Mouse (Mus musculus) midbrain, embryonic 16.5 days (tissue): ENCODE measurements at regions not wholly inside any gene's neighbourhood (a gene's known extent, or its start where the extent isn't known, plus 50 kb on each side); places are given as distances from the start of the nearest gene placed in this dataset.

Source experiments
- ATAC-seq: fragments of 200-750 bp; cut with Nextera tagmentation; 2 replicates; pipeline ENCODE4 v1.8.0; 2017; ENCODE audit warnings: moderate TSS enrichment
- H3K27ac ChIP-seq: fragments of 300-500 bp; sonication (generic); 2 replicates; pipeline ENCODE4 v1.5.1; 2014; ENCODE audit warnings: mild to moderate bottlenecking, low read length, mixed read lengths
- H3K27me3 ChIP-seq: fragments of 300-500 bp; sonication (generic); 2 replicates; pipeline ENCODE4 v1.6.1; 2014; ENCODE audit warnings: low read depth, low read length, mixed read lengths; ENCODE audit not compliant: control insufficient read depth, insufficient read depth
- H3K36me3 ChIP-seq: fragments of 300-500 bp; sonication (generic); 2 replicates; pipeline ENCODE4 v1.6.1; 2014; ENCODE audit warnings: mild to moderate bottlenecking, low read length, moderate library complexity, mixed read lengths; ENCODE audit not compliant: control insufficient read depth, insufficient read depth
- H3K4me1 ChIP-seq: fragments of 300-500 bp; sonication (generic); 2 replicates; pipeline ENCODE4 v1.6.1; 2014; ENCODE audit warnings: mild to moderate bottlenecking, low read length, mixed read lengths; ENCODE audit not compliant: control insufficient read depth, insufficient read depth
- H3K4me2 ChIP-seq: fragments of 300-500 bp; sonication (generic); 2 replicates; pipeline ENCODE4 v1.6.1; 2014; ENCODE audit warnings: mild to moderate bottlenecking, low read length, mixed read lengths
- H3K4me3 ChIP-seq: fragments of 300-500 bp; sonication (generic); 2 replicates; pipeline ENCODE4 v1.5.1; 2014; ENCODE audit warnings: low read depth, mild to moderate bottlenecking, low read length, moderate library complexity, mixed read lengths
- H3K9ac ChIP-seq: fragments of 300-500 bp; sonication (generic); 2 replicates; pipeline ENCODE4 v1.6.1; 2014; ENCODE audit warnings: low read depth, low read length, mixed read lengths
- H3K9me3 ChIP-seq: fragments of 300-500 bp; sonication (generic); replicated peaks from 2 replicates; pipeline ENCODE4 v1.6.1; 2014; ENCODE audit warnings: mild to moderate bottlenecking, low read length, mixed read lengths; ENCODE audit not compliant: control insufficient read depth, poor library complexity, severe bottlenecking
- WGBS: fragments of 180-500 bp; shearing (Covaris S2); extraction: QIAGEN DNeasy Blood & Tissue Kit; methylation state at CpG from one replicate; pipeline ENCODE4 v1.1.7; 2014; 5-methylcytosine and 5-hydroxymethylcytosine counted together

DNA sequence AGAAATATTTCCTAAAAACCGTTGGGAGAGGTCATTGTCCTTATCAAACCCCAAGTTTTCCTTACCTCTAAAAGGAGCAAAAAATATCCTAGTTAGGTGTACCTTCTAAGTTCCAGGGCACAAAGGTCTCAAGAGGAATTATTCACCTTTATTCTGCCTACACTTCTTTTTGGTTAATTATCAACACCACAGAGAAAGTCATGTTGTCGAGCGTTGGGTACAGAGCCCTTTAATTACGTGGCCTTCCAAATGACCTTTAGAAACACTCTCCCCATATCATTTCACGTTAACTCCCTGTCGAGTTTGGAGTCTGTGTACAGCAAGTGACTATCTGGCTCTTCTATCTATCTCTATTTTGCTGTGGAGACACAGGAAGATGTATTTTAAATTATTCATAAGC is 90.7 kb upstream of the Gm765 start:
- WGBS: 71% methylated on average over 6 of the region's 6 CpGs

DNA sequence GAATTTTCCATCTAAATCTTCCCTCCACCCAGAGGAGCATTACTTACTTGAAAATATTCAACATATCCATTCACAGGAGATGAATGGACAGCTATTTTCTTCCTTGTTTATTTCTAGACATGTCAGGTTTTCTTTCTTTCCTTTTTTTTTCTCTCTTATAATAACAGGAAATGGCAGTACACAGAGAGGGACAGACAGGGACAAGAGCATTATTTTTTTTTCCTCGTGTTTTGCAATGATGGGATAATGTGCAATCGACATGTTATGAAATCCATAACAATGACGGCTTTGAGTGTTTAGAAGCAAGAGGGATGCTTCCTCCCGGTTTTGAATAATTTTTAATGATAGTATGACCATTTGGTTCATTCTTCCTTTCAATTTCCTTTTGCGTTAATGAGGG is 86.6 kb upstream of the Gm765 start:
- H3K27me3 ChIP-seq: no peaks in the 10 kb centered on the region
- H3K4me2 ChIP-seq: no peak overlapping the region
- H3K9me3 ChIP-seq: no peaks in the 10 kb centered on the region
- H3K36me3 ChIP-seq: no peaks in the 10 kb centered on the region
- no peaks in the 10 kb centered on the region for H3K4me1 ChIP-seq
- no peak overlapping the region for H3K4me3 ChIP-seq
- 71% methylated on average over 5 of the region's 5 CpGs for WGBS
- H3K9ac ChIP-seq: no peak overlapping the region
- H3K27ac ChIP-seq: no peak overlapping the region
- no peak for ATAC-seq

More for the DNA sequence above, 90.7 kb upstream of the Gm765 start:
- no peaks in the 10 kb centered on the region for H3K36me3 ChIP-seq
- H3K27me3 ChIP-seq: no peaks in the 10 kb centered on the region
- no peak overlapping the region for H3K4me3 ChIP-seq
- no peak for ATAC-seq
- H3K4me2 ChIP-seq: no peak overlapping the region
- no peaks in the 10 kb centered on the region for H3K9me3 ChIP-seq
- H3K4me1 ChIP-seq: 0 out of 2 replicates have a peak, but pooled peaks cover 2% of the 10 kb centered on the region
- H3K27ac ChIP-seq: no peak overlapping the region
- H3K9ac ChIP-seq: no peak overlapping the region

DNA sequence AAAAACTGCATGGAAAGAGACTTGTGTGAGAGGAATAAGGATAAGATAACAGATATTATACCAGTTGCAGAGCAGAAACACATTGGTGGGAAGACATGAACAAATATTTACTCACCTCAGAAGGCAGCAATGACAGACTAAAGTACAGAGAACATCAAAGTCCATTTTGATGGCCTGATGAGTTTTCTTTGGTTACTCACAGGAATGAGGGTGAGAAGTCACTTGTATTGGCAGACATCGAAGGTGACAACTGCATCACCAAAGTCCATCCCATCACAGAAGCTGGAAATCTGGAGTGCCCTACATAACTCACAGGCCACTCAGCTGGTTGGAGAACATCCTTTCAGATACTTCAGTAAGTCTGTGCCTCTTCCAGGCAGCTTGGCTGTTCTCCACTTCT is 60.1 kb upstream of the Gm765 start:
- Histone ChIP-seq H3K9ac (no peak overlapping the region), H3K4me1 (no peaks in the 10 kb centered on the region), H3K4me2 (no peak overlapping the region), H3K36me3 (no peaks in the 10 kb centered on the region), H3K4me3 (no peak overlapping the region), H3K9me3 (no peaks in the 10 kb centered on the region), H3K27ac (no peak overlapping the region), H3K27me3 (no peaks in the 10 kb centered on the region)
- 90% methylated on average over 1 of the region's 1 CpGs for WGBS
- ATAC-seq: no peak

DNA sequence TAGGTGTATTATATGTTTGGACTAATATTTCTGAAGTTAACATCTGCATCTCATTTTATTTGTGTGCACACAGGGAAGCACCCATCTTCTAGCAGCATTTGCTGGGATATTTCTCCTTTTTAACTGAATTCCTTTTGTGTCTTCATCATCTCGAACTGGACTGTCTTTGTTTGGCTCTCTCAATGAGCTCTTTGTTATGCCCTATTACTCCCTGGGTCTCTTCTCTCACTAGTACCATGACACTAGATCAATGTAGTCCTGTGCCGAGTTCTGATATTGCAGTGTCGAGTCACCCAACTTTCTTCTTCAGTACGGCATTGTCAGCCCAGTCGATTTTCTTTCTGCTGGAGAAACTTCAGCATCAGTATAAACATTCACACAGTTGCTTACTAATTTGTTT is 52.0 kb upstream of the Gm765 start:
- no peak for ATAC-seq
- 66% methylated on average over 5 of the region's 5 CpGs for WGBS
- Histone ChIP-seq H3K4me1 (no peaks in the 10 kb centered on the region), H3K27ac (no peak overlapping the region), H3K36me3 (no peaks in the 10 kb centered on the region), H3K4me2 (no peak overlapping the region), H3K9me3 (no peaks in the 10 kb centered on the region), H3K4me3 (no peak overlapping the region), H3K9ac (no peak overlapping the region), H3K27me3 (no peaks in the 10 kb centered on the region)
